In the genomic region with DNA sequence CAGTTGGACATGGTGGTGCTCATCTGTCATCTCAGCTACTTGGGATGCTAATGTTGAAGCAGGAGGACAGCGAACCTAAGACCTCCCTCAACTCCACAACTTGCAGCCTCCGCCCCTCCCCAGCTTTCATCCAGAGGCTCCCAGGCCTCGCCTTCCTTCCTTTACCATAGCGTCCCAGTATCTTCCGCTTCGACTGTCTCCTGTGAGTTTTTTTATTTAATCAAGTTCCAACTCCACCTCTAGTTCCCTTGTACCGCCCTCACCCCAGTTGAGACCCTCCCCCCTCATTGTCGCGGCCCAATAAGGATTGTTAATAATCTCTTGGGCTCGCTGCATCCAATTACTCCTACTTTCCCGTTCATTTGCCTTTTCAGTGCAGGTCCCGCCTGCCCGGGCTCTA, we compare ENCODE assay signal across 10 mouse cellular contexts. TPM values are rescaled to one million over a fixed set of nuclear protein-coding genes. Genes with fewer than 3 reads are reported as not detected.
DNase-seq lines count a peak whose midpoint lies in the region; ATAC-seq and TF ChIP-seq lines count a peak whose summit lies in the region.
"Had no signal": no experiment of that assay in that cellular context is flagged by ENCODE, and none has a peak within 500 bp of the region (broad histone marks: within the 10 kb centered on the region; RNA-seq: fewer than 3 reads in every experiment).

No protein-coding gene starts in this region.

- peaks cover 88% of the 10 kb centered on the region for H3K27me3 ChIP-seq in heart, embryonic 14.5 days (ENCODE audit: control insufficient read depth, insufficient read depth, low read length)
- peaks cover 70% of the 10 kb centered on the region for H3K27me3 ChIP-seq in embryonic facial prominence, embryonic 14.5 days (replicated peaks; ENCODE audit: control insufficient read depth, insufficient read depth, low read length)
- H3K27me3 ChIP-seq in kidney, postnatal 0 days (ENCODE audit: insufficient read depth, low read length) = peaks cover 61% of the 10 kb centered on the region
- peaks cover 40% of the 10 kb centered on the region for H3K27me3 ChIP-seq in neural tube, embryonic 13.5 days

- DNase-seq in heart, postnatal 14 days = no peak
- DNase-seq in ES-CJ7 (ENCODE audit: low read depth, low spot score) = peak; percentile 78
- DNase-seq in embryonic facial prominence, embryonic 14.5 days (ENCODE audit: low spot score) = no peak
- DNase-seq in kidney, postnatal 0 days (ENCODE audit: low spot score) = no peak
- DNase-seq in testis, postnatal 14 days (ENCODE audit: low spot score) = no peak
- no peak for DNase-seq in natural killer cell, adult 2 months (ENCODE audit: low spot score in 2 of 2)

- 5% methylated on average over 13 of the region's 13 CpGs for WGBS in heart, embryonic 14.5 days
- 4% methylated on average over 13 of the region's 13 CpGs for WGBS in embryonic facial prominence, embryonic 14.5 days
- 3% methylated on average over 13 of the region's 13 CpGs for WGBS in kidney, postnatal 0 days
- 1% methylated on average over 13 of the region's 13 CpGs for WGBS in neural tube, embryonic 13.5 days

- H3K9ac ChIP-seq in heart, embryonic 14.5 days (ENCODE audit: low read length) = no peak overlapping the region
- no peak overlapping the region; the same call in 1 of the 2 replicates for H3K9ac ChIP-seq in embryonic facial prominence, embryonic 14.5 days (ENCODE audit: low read depth, low read length)
- no peak overlapping the region for H3K9ac ChIP-seq in kidney, postnatal 0 days (ENCODE audit: low read depth, low read length)
- peak overlapping the region; percentile 71 for H3K9ac ChIP-seq in neural tube, embryonic 13.5 days

- H3K4me1 ChIP-seq in heart, embryonic 14.5 days (ENCODE audit: control insufficient read depth in 2 of 2, insufficient read depth in 2 of 2, low read length in 2 of 2) = peaks cover 5 to 23% of the 10 kb centered on the region in 2 experiments; a peak in 3 of 4 replicates
- peaks cover 27% of the 10 kb centered on the region for H3K4me1 ChIP-seq in embryonic facial prominence, embryonic 14.5 days (ENCODE audit: control insufficient read depth, insufficient read depth, low read length)
- peaks cover 3% of the 10 kb centered on the region; the same call in 1 of the 2 replicates for H3K4me1 ChIP-seq in kidney, postnatal 0 days (replicated peaks; ENCODE audit: insufficient read depth, low read length)
- peaks cover 77% of the 10 kb centered on the region for H3K4me1 ChIP-seq in neural tube, embryonic 13.5 days (replicated peaks)

- no peaks in the 10 kb centered on the region for H3K9me3 ChIP-seq in heart, embryonic 14.5 days (ENCODE audit: control insufficient read depth, low read length)
- H3K9me3 ChIP-seq in embryonic facial prominence, embryonic 14.5 days (ENCODE audit: control insufficient read depth, low read length) = no peaks in the 10 kb centered on the region
- no peaks in the 10 kb centered on the region for H3K9me3 ChIP-seq in kidney, postnatal 0 days (replicated peaks; ENCODE audit: low read length)
- H3K9me3 ChIP-seq in neural tube, embryonic 13.5 days = no peaks in the 10 kb centered on the region

- peak overlapping the region; percentile 90 for H3K4me2 ChIP-seq in heart, embryonic 14.5 days (ENCODE audit: low read length)
- peak overlapping the region; percentile 98 for H3K4me2 ChIP-seq in embryonic facial prominence, embryonic 14.5 days (ENCODE audit: low read depth, low read length)
- peak overlapping the region; percentile 91; the same call in 1 of the 2 replicates for H3K4me2 ChIP-seq in kidney, postnatal 0 days (ENCODE audit: low read length)
- H3K4me2 ChIP-seq in neural tube, embryonic 13.5 days = peak overlapping the region; percentile 92

- no peak for ATAC-seq in heart, embryonic 14.5 days (ENCODE audit: insufficient number of reproducible peaks, insufficient read depth, low FRiP score, low read depth)
- ATAC-seq in embryonic facial prominence, embryonic 14.5 days (ENCODE audit: low read depth) = no peak
- ATAC-seq in kidney, postnatal 0 days (replicated peaks; ENCODE audit: low FRiP score, low read depth) = no peak
- peak; percentile 2; the same call in 1 of the 2 replicates for ATAC-seq in neural tube, embryonic 13.5 days (ENCODE audit: low read depth)

- no peaks in the 10 kb centered on the region for H3K36me3 ChIP-seq in heart, embryonic 14.5 days (ENCODE audit: control insufficient read depth, insufficient read depth, low read length)
- no peaks in the 10 kb centered on the region for H3K36me3 ChIP-seq in embryonic facial prominence, embryonic 14.5 days (ENCODE audit: control insufficient read depth, insufficient read depth, low read length)
- H3K36me3 ChIP-seq in kidney, postnatal 0 days (ENCODE audit: insufficient read depth, low read length) = no peaks in the 10 kb centered on the region
- no peaks in the 10 kb centered on the region for H3K36me3 ChIP-seq in neural tube, embryonic 13.5 days

- intact Hi-C loops in heart, postnatal 14 days (cut with DNase I) = loop anchor here (2.0 kb wide), 1 partner anchor 29 kb away; no protein-coding TSS in a partner anchor

- H3K27ac ChIP-seq in heart, embryonic 14.5 days (replicated peaks in 1 of 2; ENCODE audit: control insufficient read depth in 1 of 2, insufficient read depth in 1 of 2, low read depth in 2 of 2, low read length in 2 of 2) = no peak overlapping the region
- no peak overlapping the region for H3K27ac ChIP-seq in embryonic facial prominence, embryonic 14.5 days (replicated peaks; ENCODE audit: low read depth, low read length)
- no peak overlapping the region for H3K27ac ChIP-seq in kidney, postnatal 0 days
- peak overlapping the region; percentile 67 for H3K27ac ChIP-seq in neural tube, embryonic 13.5 days (replicated peaks)

- H3K4me3 ChIP-seq in heart, embryonic 14.5 days (ENCODE audit: control insufficient read depth in 1 of 2, insufficient read depth in 1 of 2, low read depth in 1 of 2, low read length in 2 of 2) = no peak overlapping the region
- H3K4me3 ChIP-seq in embryonic facial prominence, embryonic 14.5 days (ENCODE audit: low read depth, low read length) = peak overlapping the region; percentile 62
- 0 out of 2 replicates have a peak overlapping the region, but pooled peaks have one; percentile 50 for H3K4me3 ChIP-seq in kidney, postnatal 0 days (replicated peaks; ENCODE audit: low read depth, low read length)
- H3K4me3 ChIP-seq in neural tube, embryonic 13.5 days = peak overlapping the region; percentile 64

- TF ChIP-seq CTCF in kidney, postnatal 0 days (IDR thresholded peaks at IDR 0.05; ENCODE audit: low read depth) = no peak

RNA-seq across cellular contexts. Expression of gene Kcnc3, which starts 0.5 kb away (rescaled TPM):
- not detected in 2 replicates for polyA plus RNA-seq in heart, embryonic 14.5 days (2014; fragmentation: Nextera tagmentation; extraction: Ambion mirVana)
- total RNA-seq in heart, postnatal 14 days (2021) = 1 to 10 TPM; 1.3 to 1.5 TPM
- 0.49 and 0.67 TPM in 2 replicates for polyA plus RNA-seq in embryonic facial prominence, embryonic 14.5 days (2014; fragmentation: Nextera tagmentation; extraction: Ambion mirVana)
- polyA plus RNA-seq in kidney, postnatal 0 days (2015; fragmentation: Nextera tagmentation; extraction: Ambion mirVana) = 0.26 and 0.30 TPM in 2 replicates
- 4.7 and 5.2 TPM in 2 replicates for polyA plus RNA-seq in neural tube, embryonic 13.5 days (2015; fragmentation: Nextera tagmentation; extraction: Ambion mirVana)
- total RNA-seq: hematopoietic stem cell, adult 5-6 weeks; MEL had no signal

RNA-seq across cellular contexts. Expression of gene Napsa, which starts 17.8 kb away (rescaled TPM):
- polyA plus RNA-seq in heart, embryonic 14.5 days (2014; fragmentation: Nextera tagmentation; extraction: Ambion mirVana) = 0.35 and 0.92 TPM in 2 replicates
- under 1 TPM; 0.46 to 0.60 TPM for total RNA-seq in heart, postnatal 14 days (2021)
- 1.7 and 2.8 TPM in 2 replicates for polyA plus RNA-seq in embryonic facial prominence, embryonic 14.5 days (2014; fragmentation: Nextera tagmentation; extraction: Ambion mirVana)
- polyA plus RNA-seq in kidney, postnatal 0 days (2015; fragmentation: Nextera tagmentation; extraction: Ambion mirVana) = 376 and 408 TPM in 2 replicates
- polyA plus RNA-seq in neural tube, embryonic 13.5 days (2015; fragmentation: Nextera tagmentation; extraction: Ambion mirVana) = 1.2 and 1.6 TPM in 2 replicates
- total RNA-seq: MEL had no signal

RNA-seq across cellular contexts. Expression of gene Nr1h2, which starts 36.2 kb away (rescaled TPM):
- 53.3 and 57.8 TPM in 2 replicates for polyA plus RNA-seq in heart, embryonic 14.5 days (2014; fragmentation: Nextera tagmentation; extraction: Ambion mirVana)
- total RNA-seq in heart, postnatal 14 days (2021) = 10 to 100 TPM; 49.1 to 53.5 TPM
- 60.8 and 64.5 TPM in 2 replicates for polyA plus RNA-seq in embryonic facial prominence, embryonic 14.5 days (2014; fragmentation: Nextera tagmentation; extraction: Ambion mirVana)
- polyA plus RNA-seq in kidney, postnatal 0 days (2015; fragmentation: Nextera tagmentation; extraction: Ambion mirVana) = 80.6 and 83.0 TPM in 2 replicates
- 60.1 and 65.2 TPM in 2 replicates for polyA plus RNA-seq in neural tube, embryonic 13.5 days (2015; fragmentation: Nextera tagmentation; extraction: Ambion mirVana)

RNA-seq across cellular contexts. Expression of gene Pold1, which starts 41.3 kb away (rescaled TPM):
- 28.6 and 29.2 TPM in 2 replicates for polyA plus RNA-seq in heart, embryonic 14.5 days (2014; fragmentation: Nextera tagmentation; extraction: Ambion mirVana)
- 10 to 100 TPM; 14.5 to 16.0 TPM for total RNA-seq in heart, postnatal 14 days (2021)
- 57.9 and 64.1 TPM in 2 replicates for polyA plus RNA-seq in embryonic facial prominence, embryonic 14.5 days (2014; fragmentation: Nextera tagmentation; extraction: Ambion mirVana)
- 38.0 and 45.9 TPM in 2 replicates for polyA plus RNA-seq in kidney, postnatal 0 days (2015; fragmentation: Nextera tagmentation; extraction: Ambion mirVana)
- polyA plus RNA-seq in neural tube, embryonic 13.5 days (2015; fragmentation: Nextera tagmentation; extraction: Ambion mirVana) = 22.5 and 22.7 TPM in 2 replicates

RNA-seq across cellular contexts. Expression of gene Spib, which starts 58.1 kb away (rescaled TPM):
- not detected in 2 replicates for polyA plus RNA-seq in heart, embryonic 14.5 days (2014; fragmentation: Nextera tagmentation; extraction: Ambion mirVana)
- total RNA-seq in heart, postnatal 14 days (2021) = 1 to 10 TPM in 1 of 2 experiments, under 1 TPM in 1; 0.65 to 1.1 TPM
- 0.26 and 0.35 TPM in 2 replicates for polyA plus RNA-seq in embryonic facial prominence, embryonic 14.5 days (2014; fragmentation: Nextera tagmentation; extraction: Ambion mirVana)
- polyA plus RNA-seq in kidney, postnatal 0 days (2015; fragmentation: Nextera tagmentation; extraction: Ambion mirVana) = 0.04 and 0.14 TPM in 2 replicates
- polyA plus RNA-seq in neural tube, embryonic 13.5 days (2015; fragmentation: Nextera tagmentation; extraction: Ambion mirVana) = 0.13 TPM in 1 of 2 replicates, not detected in the other
- total RNA-seq: hematopoietic stem cell, adult 5-6 weeks had no signal

Comparison
In these comparisons a context has a peak if more than half of its experiments do, and no peak if none do; other contexts are left out.
1. H3K4me3 ChIP-seq: peak in embryonic facial prominence, embryonic 14.5 days (single experiment), kidney, postnatal 0 days (single experiment) and neural tube, embryonic 13.5 days (single experiment); none in heart, embryonic 14.5 days (0 of 2).
2. RNA of gene Napsa, which starts 17.8 kb away (polyA plus RNA-seq): 376 to 408 TPM in kidney, postnatal 0 days; 1.7 to 2.8 TPM in embryonic facial prominence, embryonic 14.5 days, 1.2 to 1.6 TPM in neural tube, embryonic 13.5 days and 0.35 to 0.92 TPM in heart, embryonic 14.5 days; every median in the first group is over 100 times any median in the second.
3. Peak in every context shown above with its lines, with median percentiles within 50 percentile points of each other: H3K4me2 ChIP-seq.